Mouse (Mus musculus) stomach, postnatal 0 days (tissue): Measurements from ENCODE around the gene Spag17. TPM values are rescaled to one million over a fixed set of nuclear protein-coding genes. Genes with fewer than 3 reads are reported as not detected.

Experiments
- ATAC-seq: fragments of 200-750 bp; cut with Nextera tagmentation; 2 replicates; pipeline ENCODE4 v1.8.0; 2017; ENCODE audit not compliant: low FRiP score, low TSS enrichment
- DNase-seq: peaks from one replicate; pipeline ENCODE4 v3.0.0-alpha.2; 2016; ENCODE audit warnings: low spot score
- H3K27ac ChIP-seq: fragments of 300-500 bp; sonication (generic); replicated peaks from 2 replicates; pipeline ENCODE4 v1.5.1; 2014; ENCODE audit warnings: mild to moderate bottlenecking, control low read depth
- H3K27me3 ChIP-seq: fragments of 300-500 bp; sonication (generic); 2 replicates; pipeline ENCODE4 v1.6.1; 2014; ENCODE audit warnings: low read length; ENCODE audit not compliant: control insufficient read depth, insufficient read depth
- H3K36me3 ChIP-seq: fragments of 300-500 bp; sonication (generic); 2 replicates; pipeline ENCODE4 v1.6.1; 2014; ENCODE audit warnings: low read length, mixed read lengths; ENCODE audit not compliant: control insufficient read depth, insufficient read depth
- H3K4me1 ChIP-seq: fragments of 300-500 bp; sonication (generic); replicated peaks from 2 replicates; pipeline ENCODE4 v1.6.1; 2014; ENCODE audit warnings: antibody characterized with exemption; ENCODE audit not compliant: control insufficient read depth, insufficient read depth
- H3K4me2 ChIP-seq: fragments of 300-500 bp; sonication (generic); replicated peaks from 2 replicates; pipeline ENCODE4 v1.6.1; 2014; ENCODE audit warnings: low read depth, mild to moderate bottlenecking, control low read depth, moderate library complexity
- H3K4me3 ChIP-seq: fragments of 300-500 bp; sonication (generic); 2 replicates; pipeline ENCODE4 v1.5.1; 2014; ENCODE audit warnings: low read depth, low read length, control low read depth
- H3K9ac ChIP-seq: fragments of 300-500 bp; sonication (generic); 2 replicates; pipeline ENCODE4 v1.6.1; 2014; ENCODE audit warnings: mild to moderate bottlenecking, low read length, control low read depth, mixed read lengths
- H3K9me3 ChIP-seq: fragments of 300-500 bp; sonication (generic); 2 replicates; pipeline ENCODE4 v1.6.1; 2016; ENCODE audit warnings: low read length; ENCODE audit not compliant: control insufficient read depth
- CTCF ChIP-seq: IDR thresholded peaks from 2 replicates; pipeline ENCODE4 v1.5.1; 2016; ENCODE audit warnings: antibody characterized with exemption, low read depth, mild to moderate bottlenecking, moderate library complexity
- EP300 ChIP-seq: optimal IDR thresholded peaks from 2 replicates; pipeline ENCODE3; 2016; ENCODE audit warnings: antibody characterized with exemption
- WGBS: fragments of 180-500 bp; shearing (Covaris S2); extraction: QIAGEN DNeasy Blood & Tissue Kit; methylation state at CpG from one replicate; pipeline ENCODE4 v1.1.7; 2014; 5-methylcytosine and 5-hydroxymethylcytosine counted together
- polyA plus RNA-seq: library from polyadenylated mRNA; unstranded; fragments of >200 nt; fragmentation: Nextera tagmentation; extraction: Ambion mirVana; gene quantifications from 2 replicates; pipeline ENCODE4 v1.2.1, GENCODE M21; 2015

Gene Spag17
- polyA plus RNA-seq, 1 experiment from 2014 or later, result not detected

DNA sequence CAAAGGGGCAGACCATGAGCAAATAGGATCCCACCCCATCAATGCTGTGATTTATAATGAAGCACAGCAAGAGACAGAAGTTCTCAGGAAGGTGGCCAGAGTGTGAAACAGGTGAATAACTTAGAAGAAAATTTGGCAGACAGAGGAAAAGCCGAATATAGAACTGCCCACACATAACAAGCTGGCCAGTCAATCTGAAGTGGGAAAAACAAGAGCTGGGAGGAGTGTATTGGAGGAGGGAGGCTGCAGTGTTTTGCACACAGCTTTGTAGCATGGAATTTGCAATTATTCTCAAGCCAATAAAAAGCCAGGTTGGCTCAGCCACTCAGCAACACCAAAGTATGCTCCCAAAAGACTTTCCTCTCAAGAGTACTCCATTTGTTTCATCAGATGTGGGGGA, 147.8 kb downstream of the Spag17 start:
- DNase-seq (no peak), ATAC-seq (no peak)
- no peak overlapping the region for H3K27ac ChIP-seq
- TF ChIP-seq EP300, result no peak
- TF ChIP-seq CTCF, result no peak
- H3K4me2 ChIP-seq, result no peak overlapping the region
- H3K9me3 ChIP-seq, result no peaks in the 10 kb centered on the region
- no peak overlapping the region for H3K9ac ChIP-seq
- no peaks in the 10 kb centered on the region for H3K4me1 ChIP-seq
- no peak overlapping the region for H3K4me3 ChIP-seq
- H3K36me3 ChIP-seq, result no peaks in the 10 kb centered on the region
- no peaks in the 10 kb centered on the region for H3K27me3 ChIP-seq
- WGBS, result 60% methylated on average over 1 of the region's 1 CpGs

DNA sequence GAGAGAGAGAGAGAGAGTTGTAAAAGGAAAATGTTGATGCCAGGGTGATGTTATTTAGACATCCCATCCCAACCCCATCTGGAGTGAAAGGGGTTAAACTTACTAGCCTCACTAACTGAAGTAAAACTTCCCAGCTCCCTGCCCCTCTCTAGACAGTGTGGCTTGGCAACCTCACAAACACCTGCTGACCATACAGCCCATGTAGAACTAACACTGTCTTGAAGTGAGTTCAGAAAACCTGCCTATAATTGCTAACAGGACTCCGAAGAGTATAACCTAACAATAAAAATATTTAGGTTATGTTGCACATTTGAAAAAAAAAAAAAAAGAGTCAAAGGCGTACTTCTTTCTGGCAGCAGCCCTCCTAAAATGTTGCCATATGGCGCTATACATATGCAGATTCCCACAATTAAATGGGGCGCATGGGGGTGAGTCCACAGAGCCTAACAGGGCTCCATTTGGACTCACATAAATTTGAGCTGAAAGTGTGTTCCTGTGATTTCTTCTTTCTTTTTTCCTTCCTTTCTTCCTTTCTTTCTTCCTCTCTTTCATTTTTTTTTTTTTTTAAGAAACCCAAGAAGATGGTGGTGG, 149.3 kb downstream of the Spag17 start:
- no peaks in the 10 kb centered on the region for H3K9me3 ChIP-seq

DNA sequence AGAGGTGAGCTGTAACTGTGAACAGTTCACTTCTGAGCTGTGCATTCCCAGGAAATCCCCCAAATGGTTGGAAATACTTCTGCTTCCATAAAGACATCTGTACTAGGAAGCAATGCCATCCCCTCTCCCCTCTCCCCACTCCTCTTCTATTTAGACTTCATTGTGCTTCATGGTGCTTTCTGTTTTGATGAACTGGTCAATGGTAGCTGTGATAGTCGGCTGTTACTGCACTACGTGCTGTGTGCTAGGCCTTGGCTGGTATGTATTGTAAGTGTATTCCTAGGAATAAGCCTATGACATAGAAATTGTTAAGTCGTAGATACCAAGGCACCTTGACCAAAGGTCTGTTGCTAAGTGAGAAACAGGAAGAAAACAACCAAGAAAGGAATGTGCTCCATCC, 149.9 kb downstream of the Spag17 start:
- TF ChIP-seq CTCF (no peak), EP300 (no peak)
- 74% methylated on average over 3 of the region's 3 CpGs for whole genome bisulfite sequencing
- no peaks in the 10 kb centered on the region for H3K4me1 ChIP-seq
- H3K36me3 ChIP-seq, result no peaks in the 10 kb centered on the region
- no peak overlapping the region for H3K9ac ChIP-seq
- no peaks in the 10 kb centered on the region for H3K9me3 ChIP-seq
- H3K27me3 ChIP-seq, result no peaks in the 10 kb centered on the region
- no peak overlapping the region for H3K4me3 ChIP-seq
- no peak overlapping the region for H3K4me2 ChIP-seq
- H3K27ac ChIP-seq, result no peak overlapping the region
- no peak for DNase-seq
- ATAC-seq, result no peak

More for the DNA sequence above, 149.3 kb downstream of the Spag17 start:
- 72% methylated on average over 4 of the region's 4 CpGs for WGBS
- Histone ChIP-seq H3K4me1 (no peaks in the 10 kb centered on the region), H3K27ac (no peak overlapping the region), H3K9ac (no peak overlapping the region), H3K4me3 (no peak overlapping the region), H3K36me3 (no peaks in the 10 kb centered on the region), H3K4me2 (no peak overlapping the region), H3K27me3 (no peaks in the 10 kb centered on the region)
- ATAC-seq (no peak), DNase-seq (no peak)
- no peak for TF ChIP-seq CTCF
- TF ChIP-seq EP300, result no peak

DNA sequence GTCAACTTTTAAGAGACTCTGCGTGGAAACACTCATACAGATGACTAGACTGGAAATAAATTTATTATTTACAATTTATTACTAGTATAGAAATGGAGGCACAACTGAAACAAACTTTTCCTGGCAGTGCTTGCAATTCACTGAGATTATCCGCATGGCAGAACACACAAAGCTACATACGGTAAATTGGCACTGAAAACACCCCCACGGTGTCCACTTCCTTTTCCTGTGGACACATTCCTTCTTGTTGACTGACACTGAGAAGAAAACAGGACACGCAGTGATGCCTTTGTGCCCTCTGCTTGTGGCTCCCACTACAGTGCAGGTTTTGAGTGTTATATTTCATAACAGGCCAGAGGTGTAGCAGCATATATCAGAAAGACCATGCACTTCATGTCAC, 151.6 kb downstream of the Spag17 start:
- Histone ChIP-seq H3K4me3 (no peak overlapping the region), H3K4me2 (no peak overlapping the region), H3K27ac (no peak overlapping the region), H3K9me3 (no peaks in the 10 kb centered on the region), H3K27me3 (no peaks in the 10 kb centered on the region), H3K36me3 (no peaks in the 10 kb centered on the region), H3K4me1 (no peaks in the 10 kb centered on the region), H3K9ac (no peak overlapping the region)
- DNase-seq (no peak), ATAC-seq (no peak)
- TF ChIP-seq CTCF (no peak), EP300 (no peak)
- WGBS, result 79% methylated on average over 5 of the region's 5 CpGs

DNA sequence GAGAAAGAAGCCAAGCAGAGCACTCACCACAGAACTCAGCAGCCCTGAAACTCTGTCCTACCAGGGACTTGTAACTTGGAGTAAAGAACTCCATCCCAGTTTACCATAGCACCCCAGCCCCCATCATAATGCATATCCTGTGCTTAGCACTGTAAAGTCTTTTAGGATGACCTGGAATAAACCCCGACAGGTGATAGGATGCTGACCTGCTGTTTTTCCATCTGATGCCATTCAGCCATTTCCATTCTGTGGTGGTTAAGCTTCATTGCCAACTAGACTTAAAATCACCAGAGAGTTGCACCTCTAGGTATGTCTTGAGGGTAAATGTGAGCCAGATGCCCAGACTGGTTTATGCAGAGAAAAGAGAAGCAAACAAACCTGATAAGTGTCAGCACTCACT, 189.2 kb downstream of the Spag17 start:
- no peak for ATAC-seq
- DNase-seq, result no peak
- Histone ChIP-seq H3K27me3 (no peaks in the 10 kb centered on the region), H3K4me1 (no peaks in the 10 kb centered on the region), H3K27ac (no peak overlapping the region), H3K9ac (no peak overlapping the region), H3K9me3 (no peaks in the 10 kb centered on the region), H3K4me2 (no peak overlapping the region), H3K4me3 (no peak overlapping the region), H3K36me3 (no peaks in the 10 kb centered on the region)
- TF ChIP-seq CTCF (no peak), EP300 (no peak)
- 97% methylated on average over 1 of the region's 1 CpGs for WGBS

DNA sequence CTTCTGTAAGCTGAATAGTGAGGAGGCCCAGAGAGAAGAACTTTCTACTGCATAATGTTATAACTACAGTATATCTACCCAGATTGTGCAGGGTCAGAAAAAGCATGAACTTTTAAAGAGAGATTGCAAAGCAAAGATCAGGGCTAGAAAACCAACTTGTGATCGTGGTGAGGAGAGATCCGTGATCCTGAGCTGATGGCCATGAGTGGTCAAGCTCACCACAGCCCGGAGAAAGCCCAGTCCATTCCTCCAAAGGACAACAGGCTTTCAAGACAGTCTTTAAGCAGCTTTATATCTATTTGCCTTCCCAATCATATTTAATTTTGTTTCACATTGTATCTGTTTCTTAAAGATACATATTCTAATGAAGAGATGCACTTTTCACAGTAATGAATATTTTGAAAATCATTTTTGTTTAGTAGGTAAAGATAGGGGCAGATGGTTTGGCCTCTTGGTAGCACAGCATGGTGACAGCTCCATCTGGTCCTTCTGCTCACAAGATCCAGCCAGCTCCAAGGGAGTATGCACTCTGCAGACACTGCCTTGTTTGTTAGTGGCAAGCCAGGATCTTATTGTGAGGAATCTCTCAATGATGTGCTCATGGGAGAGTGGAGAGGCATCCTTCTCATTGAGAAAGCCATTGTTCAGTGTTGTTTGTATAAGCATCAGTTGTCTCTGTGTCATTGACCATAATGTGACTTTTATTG, 217.3 kb downstream of the Spag17 start:
- WGBS, result 91% methylated on average over 3 of the region's 3 CpGs
- ATAC-seq, result no peak

More for the DNA sequence above, 217.3 kb downstream of the Spag17 start:
- no peaks in the 10 kb centered on the region for H3K4me1 ChIP-seq
- no peak overlapping the region for H3K27ac ChIP-seq
- H3K36me3 ChIP-seq, result no peaks in the 10 kb centered on the region
- H3K4me3 ChIP-seq, result no peak overlapping the region
- no peak for DNase-seq
- H3K27me3 ChIP-seq, result no peaks in the 10 kb centered on the region
- TF ChIP-seq EP300, result no peak
- no peak overlapping the region for H3K9ac ChIP-seq
- H3K9me3 ChIP-seq, result no peaks in the 10 kb centered on the region
- no peak overlapping the region for H3K4me2 ChIP-seq
